Mouse (Mus musculus): Measurements from ENCODE around the gene Tcte1. TPM values are rescaled to one million over a fixed set of nuclear protein-coding genes. Genes with fewer than 3 reads are reported as not detected.
A peak's percentile ranks its signal among the peaks of the same experiment; 100 is the strongest.

Gene Tcte1
- polyA plus RNA-seq, 1 experiment from 2014 or later = 1.3 TPM

- H3K27ac ChIP-seq (replicated peaks; ENCODE audit: low read depth, low read length) = no peak overlapping the region
- peaks cover 9% of the 10 kb centered on the region; the same call in 1 of the 2 replicates for H3K27me3 ChIP-seq (ENCODE audit: control insufficient read depth, insufficient read depth, low read length)
- DNase-seq (ENCODE audit: low spot score) (no peak), ATAC-seq (ENCODE audit: insufficient number of reproducible peaks, low FRiP score, low TSS enrichment, low read depth) (no peak)
- no peak overlapping the region for H3K9ac ChIP-seq (ENCODE audit: low read length)
- 73% methylated on average over 16 of the region's 16 CpGs for WGBS
- H3K4me1 ChIP-seq (ENCODE audit: control insufficient read depth, insufficient read depth, low read length) = peaks cover 4% of the 10 kb centered on the region; the same call in 1 of the 2 replicates
- H3K4me2 ChIP-seq (ENCODE audit: low read depth, severe bottlenecking) = no peak overlapping the region
- H3K9me3 ChIP-seq (ENCODE audit: control insufficient read depth, low read length) = no peaks in the 10 kb centered on the region
- no peak overlapping the region; the same call in 1 of the 2 replicates for H3K4me3 ChIP-seq (ENCODE audit: low read depth, low read length)
- no peaks in the 10 kb centered on the region for H3K36me3 ChIP-seq (ENCODE audit: control insufficient read depth, insufficient read depth, low read length)
These were observed 35.0 kb downstream of the Tcte1 start for GRCm38 (mm10) chr17:45557998-45558862.

DNA sequence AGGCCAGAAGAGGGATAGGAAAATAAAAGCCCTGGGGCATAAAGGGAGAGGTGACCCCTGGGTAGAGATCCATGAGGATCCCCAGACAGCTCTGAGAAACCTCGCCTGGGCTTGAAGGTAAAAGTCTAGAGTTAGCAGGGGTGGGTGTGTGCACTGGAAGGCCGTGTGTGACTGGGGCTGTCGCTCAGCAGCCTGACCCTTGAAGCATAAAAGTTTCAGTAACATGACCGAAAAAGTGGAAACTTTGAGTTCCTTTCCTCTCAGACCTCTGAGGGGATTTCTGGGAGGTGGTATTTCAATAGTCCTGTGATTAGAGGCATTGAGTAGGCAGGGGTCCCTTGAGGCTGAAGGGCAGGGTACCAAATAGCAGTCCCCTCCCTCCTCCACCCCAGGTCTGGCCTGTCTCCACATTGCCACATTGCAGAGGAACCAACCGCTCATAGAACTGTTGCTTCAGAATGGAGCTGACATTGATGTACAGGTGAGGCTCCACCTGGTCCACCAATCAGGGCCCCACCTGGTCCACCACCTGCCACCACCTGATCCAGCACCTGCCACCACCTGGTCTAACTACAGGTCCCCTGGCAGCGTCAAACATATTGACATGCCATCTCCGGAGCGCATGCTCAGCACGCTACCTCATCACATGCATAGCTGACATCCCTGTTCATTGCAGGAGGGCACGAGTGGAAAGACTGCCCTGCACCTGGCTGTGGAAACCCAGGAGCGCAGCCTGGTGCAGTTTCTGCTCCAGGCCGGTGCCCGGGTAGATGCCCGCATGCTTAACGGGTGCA lies 36.7 kb downstream of the Tcte1 start:
- H3K4me1 ChIP-seq (ENCODE audit: control insufficient read depth, insufficient read depth, low read length) = peaks cover 8% of the 10 kb centered on the region
- no peak overlapping the region for H3K9ac ChIP-seq (ENCODE audit: low read length)
- ATAC-seq (ENCODE audit: insufficient number of reproducible peaks, low FRiP score, low TSS enrichment, low read depth) = no peak
- peaks cover 9% of the 10 kb centered on the region; the same call in 1 of the 2 replicates for H3K27me3 ChIP-seq (ENCODE audit: control insufficient read depth, insufficient read depth, low read length)
- no peaks in the 10 kb centered on the region for H3K9me3 ChIP-seq (ENCODE audit: control insufficient read depth, low read length)
- DNase-seq (ENCODE audit: low spot score) = no peak
- H3K36me3 ChIP-seq (ENCODE audit: control insufficient read depth, insufficient read depth, low read length) = no peaks in the 10 kb centered on the region
- WGBS = 87% methylated on average over 15 of the region's 15 CpGs
- no peak overlapping the region for H3K27ac ChIP-seq (replicated peaks; ENCODE audit: low read depth, low read length)
- H3K4me3 ChIP-seq (ENCODE audit: low read depth, low read length) = no peak overlapping the region
- no peak overlapping the region for H3K4me2 ChIP-seq (ENCODE audit: low read depth, severe bottlenecking)

DNA sequence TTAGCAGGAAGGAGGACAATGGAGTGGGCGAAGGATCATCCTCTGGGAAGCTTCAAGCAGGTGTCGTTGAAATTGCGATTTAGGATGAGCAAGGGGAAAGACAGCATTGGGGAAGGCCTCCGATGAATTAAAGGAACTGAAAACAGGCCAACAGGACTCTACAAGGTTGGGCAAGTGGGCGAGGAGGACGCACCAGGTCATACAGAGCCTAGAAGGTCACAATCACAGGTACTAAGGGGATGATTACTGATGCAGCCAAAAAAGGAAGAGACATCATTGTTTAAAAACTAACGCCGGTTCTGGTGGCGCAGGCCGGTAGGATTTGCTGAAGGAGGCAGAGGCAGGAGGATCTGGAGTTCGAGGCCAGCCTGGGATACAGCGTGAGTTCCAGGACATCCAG lies 40.0 kb downstream of the Tcte1 start:
- peaks cover 12% of the 10 kb centered on the region for H3K36me3 ChIP-seq (ENCODE audit: control insufficient read depth, insufficient read depth, low read length)
- H3K9ac ChIP-seq (ENCODE audit: low read length) = no peak overlapping the region
- WGBS = 81% methylated on average over 12 of the region's 12 CpGs
- no peak for DNase-seq (ENCODE audit: low spot score)
- ATAC-seq (ENCODE audit: insufficient number of reproducible peaks, low FRiP score, low TSS enrichment, low read depth) = no peak
- H3K4me3 ChIP-seq (ENCODE audit: low read depth, low read length) = peak overlapping the region; percentile 85; the same call in 1 of the 2 replicates
- H3K27ac ChIP-seq (replicated peaks; ENCODE audit: low read depth, low read length) = no peak overlapping the region
- no peaks in the 10 kb centered on the region for H3K9me3 ChIP-seq (ENCODE audit: control insufficient read depth, low read length)
- H3K27me3 ChIP-seq (ENCODE audit: control insufficient read depth, insufficient read depth, low read length) = no peaks in the 10 kb centered on the region
- no peak overlapping the region for H3K4me2 ChIP-seq (ENCODE audit: low read depth, severe bottlenecking)
- peaks cover 16% of the 10 kb centered on the region for H3K4me1 ChIP-seq (ENCODE audit: control insufficient read depth, insufficient read depth, low read length)

GRCm38 (mm10) chr17:45563655-45564530 lies 40.7 kb downstream of the Tcte1 start, which contains the start of gene Slc35b2:
Gene Slc35b2 (plus strand): TSS chr17:45563874.
- Histone ChIP-seq H3K4me1 (ENCODE audit: control insufficient read depth, insufficient read depth, low read length) (peaks cover 16% of the 10 kb centered on the region), H3K9me3 (ENCODE audit: control insufficient read depth, low read length) (no peaks in the 10 kb centered on the region), H3K27me3 (ENCODE audit: control insufficient read depth, insufficient read depth, low read length) (no peaks in the 10 kb centered on the region), H3K27ac (replicated peaks; ENCODE audit: low read depth, low read length) (peak within 1 kb of the TSS; percentile 68; the same call in 1 of the 2 replicates), H3K4me3 (ENCODE audit: low read depth, low read length) (peak within 1 kb of the TSS; percentile 85), H3K4me2 (ENCODE audit: low read depth, severe bottlenecking) (peak within 1 kb of the TSS; percentile 93), H3K36me3 (ENCODE audit: control insufficient read depth, insufficient read depth, low read length) (peaks cover 17% of the 10 kb centered on the region), H3K9ac (ENCODE audit: low read length) (peak within 1 kb of the TSS; percentile 82)
- DNase-seq (ENCODE audit: low spot score) (peak; percentile 95), ATAC-seq (ENCODE audit: insufficient number of reproducible peaks, low FRiP score, low TSS enrichment, low read depth) (peak; percentile 78)
- under 1% methylated on average over 58 of the region's 61 CpGs for WGBS

GRCm38 (mm10) chr17:45564531-45565084 lies 41.4 kb downstream of the Tcte1 start:
- Histone ChIP-seq H3K9ac (ENCODE audit: low read length) (peak overlapping the region; percentile 82), H3K4me1 (ENCODE audit: control insufficient read depth, insufficient read depth, low read length) (peaks cover 12% of the 10 kb centered on the region), H3K27ac (replicated peaks; ENCODE audit: low read depth, low read length) (peak overlapping the region; percentile 68; the same call in 1 of the 2 replicates), H3K9me3 (ENCODE audit: control insufficient read depth, low read length) (no peaks in the 10 kb centered on the region), H3K27me3 (ENCODE audit: control insufficient read depth, insufficient read depth, low read length) (no peaks in the 10 kb centered on the region), H3K4me2 (ENCODE audit: low read depth, severe bottlenecking) (peak overlapping the region; percentile 93), H3K4me3 (ENCODE audit: low read depth, low read length) (peak overlapping the region; percentile 85), H3K36me3 (ENCODE audit: control insufficient read depth, insufficient read depth, low read length) (peaks cover 24% of the 10 kb centered on the region)
- no peak for ATAC-seq (ENCODE audit: insufficient number of reproducible peaks, low FRiP score, low TSS enrichment, low read depth)
- 13% methylated on average over 18 of the region's 18 CpGs for WGBS
- no peak for DNase-seq (ENCODE audit: low spot score)

DNA sequence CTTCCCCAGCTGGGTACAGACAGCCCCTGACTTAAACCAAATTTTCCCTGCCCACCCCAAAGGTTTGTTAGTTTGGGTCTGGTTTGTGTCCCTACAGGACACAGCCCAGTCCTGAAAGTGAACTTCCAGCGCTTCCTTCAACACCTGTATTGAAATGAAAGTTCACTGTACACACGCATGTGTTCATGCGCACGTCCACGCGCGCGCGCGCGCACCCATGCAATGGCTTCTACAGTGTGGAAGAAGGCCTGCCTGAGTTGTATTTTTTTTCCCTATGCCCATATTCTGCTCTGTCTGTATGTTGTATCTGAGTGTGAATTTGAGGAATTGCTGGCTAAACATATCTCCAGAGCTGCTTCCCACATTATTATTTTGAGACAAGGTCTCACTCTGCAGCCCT lies 41.9 kb downstream of the Tcte1 start:
- ATAC-seq (ENCODE audit: insufficient number of reproducible peaks, low FRiP score, low TSS enrichment, low read depth) = no peak
- H3K36me3 ChIP-seq (ENCODE audit: control insufficient read depth, insufficient read depth, low read length) = peaks cover 29% of the 10 kb centered on the region
- H3K27ac ChIP-seq (replicated peaks; ENCODE audit: low read depth, low read length) = peak overlapping the region; percentile 68; the same call in 1 of the 2 replicates

GRCm38 (mm10) chr17:45566031-45566359 lies 42.8 kb downstream of the Tcte1 start:
- Histone ChIP-seq H3K36me3 (ENCODE audit: control insufficient read depth, insufficient read depth, low read length) (peaks cover 38% of the 10 kb centered on the region), H3K4me1 (ENCODE audit: control insufficient read depth, insufficient read depth, low read length) (peaks cover 16% of the 10 kb centered on the region), H3K27me3 (ENCODE audit: control insufficient read depth, insufficient read depth, low read length) (no peaks in the 10 kb centered on the region), H3K9me3 (ENCODE audit: control insufficient read depth, low read length) (no peaks in the 10 kb centered on the region), H3K4me2 (ENCODE audit: low read depth, severe bottlenecking) (no peak overlapping the region), H3K4me3 (ENCODE audit: low read depth, low read length) (no peak overlapping the region), H3K27ac (replicated peaks; ENCODE audit: low read depth, low read length) (no peak overlapping the region), H3K9ac (ENCODE audit: low read length) (no peak overlapping the region)
- ATAC-seq (ENCODE audit: insufficient number of reproducible peaks, low FRiP score, low TSS enrichment, low read depth) = no peak
- DNase-seq (ENCODE audit: low spot score) = no peak
- 79% methylated on average over 1 of the region's 1 CpGs for WGBS

More for the DNA sequence above, 41.9 kb downstream of the Tcte1 start:
- Histone ChIP-seq H3K4me2 (ENCODE audit: low read depth, severe bottlenecking) (peak overlapping the region; percentile 93), H3K9me3 (ENCODE audit: control insufficient read depth, low read length) (no peaks in the 10 kb centered on the region), H3K27me3 (ENCODE audit: control insufficient read depth, insufficient read depth, low read length) (no peaks in the 10 kb centered on the region), H3K9ac (ENCODE audit: low read length) (peak overlapping the region; percentile 82), H3K4me1 (ENCODE audit: control insufficient read depth, insufficient read depth, low read length) (peaks cover 12% of the 10 kb centered on the region), H3K4me3 (ENCODE audit: low read depth, low read length) (peak overlapping the region; percentile 85)
- no peak for DNase-seq (ENCODE audit: low spot score)
- 95% methylated on average over 11 of the region's 11 CpGs for WGBS
